Mouse (Mus musculus) Patski (cell line): ENCODE results near the gene Creb5. TPM values are rescaled to one million over a fixed set of nuclear protein-coding genes. Genes with fewer than 3 reads are reported as not detected.

Experiments
- ATAC-seq: fragments of 100-300 bp; one replicate; pipeline ENCODE4 v1.8.0; 2021
- CTCF ChIA-PET: fragments of 350-600 bp; sonication (Branson Sonifier 250); formaldehyde crosslinking; loops from one replicate; lab custom pipeline; 2022; ENCODE audit warnings: inconsistent platforms; lab: Charles Lee
- POLR2A ChIA-PET: fragments of 350-600 bp; sonication (Branson Sonifier 250); formaldehyde crosslinking; loops from one replicate; lab custom pipeline; 2022; ENCODE audit warnings: antibody characterized with exemption, inconsistent platforms; lab: Charles Lee
- DNase-seq: peaks from one replicate; pipeline ENCODE4 v3.0.0-alpha.2; 2011; ENCODE audit warnings: low read depth, low spot score
- H3K27me3 ChIP-seq: fragments of 371-371 bp; one replicate; pipeline ENCODE4 v1.5.1; 2021
- CTCF ChIP-seq: fragments of 100-300 bp; IDR thresholded peaks from one replicate; pipeline ENCODE4 v1.5.1; 2021
- in situ Hi-C: fragments of 300-500 bp; cut with MboI; formaldehyde crosslinking; loops from 3 replicates; pipeline ENCODE4 v1.11.1; 2018; ENCODE audit warnings: low pct_unique_long_range_greater_than_20kb, mixed read lengths
- polyA plus RNA-seq: library from polyadenylated mRNA; unstranded; gene quantifications from one replicate; pipeline ENCODE4 v1.2.3, GENCODE M21; 2021

Gene Creb5
- polyA plus RNA-seq, 1 experiment from 2014 or later = 12.3 TPM

DNA sequence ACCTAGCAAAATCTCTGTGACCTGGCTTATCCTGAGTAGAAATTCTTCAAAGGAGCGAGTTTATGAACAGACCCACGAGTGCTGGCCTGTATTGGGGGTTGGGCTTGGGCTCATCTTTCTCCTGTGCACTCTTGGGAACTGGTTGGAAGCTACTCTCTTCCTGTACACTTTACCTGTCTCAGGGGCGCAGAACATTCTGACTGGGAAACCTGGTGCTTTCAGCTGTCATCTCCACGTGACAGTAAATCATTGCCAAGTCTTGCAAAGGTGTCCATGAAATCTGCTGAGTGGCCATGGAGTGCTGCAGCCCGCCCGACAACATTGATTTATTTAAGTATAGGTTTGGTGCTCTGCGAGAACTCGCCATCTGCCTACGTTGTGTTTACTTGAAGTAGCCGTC lies 27.1 kb downstream of the Creb5 start:
- DNase-seq = no peak
- no peaks in the 10 kb centered on the region for H3K27me3 ChIP-seq
- ChIA-PET POLR2A (no interaction called here), CTCF (interaction anchor here (1.2 to 2.0 kb wide), 2 partner anchors 11 to 188 kb away, joined by 4 to 7 read pairs; no protein-coding TSS in a partner anchor)
- no peak for ATAC-seq
- in situ Hi-C loops = no loop called here
- no peak for TF ChIP-seq CTCF

DNA sequence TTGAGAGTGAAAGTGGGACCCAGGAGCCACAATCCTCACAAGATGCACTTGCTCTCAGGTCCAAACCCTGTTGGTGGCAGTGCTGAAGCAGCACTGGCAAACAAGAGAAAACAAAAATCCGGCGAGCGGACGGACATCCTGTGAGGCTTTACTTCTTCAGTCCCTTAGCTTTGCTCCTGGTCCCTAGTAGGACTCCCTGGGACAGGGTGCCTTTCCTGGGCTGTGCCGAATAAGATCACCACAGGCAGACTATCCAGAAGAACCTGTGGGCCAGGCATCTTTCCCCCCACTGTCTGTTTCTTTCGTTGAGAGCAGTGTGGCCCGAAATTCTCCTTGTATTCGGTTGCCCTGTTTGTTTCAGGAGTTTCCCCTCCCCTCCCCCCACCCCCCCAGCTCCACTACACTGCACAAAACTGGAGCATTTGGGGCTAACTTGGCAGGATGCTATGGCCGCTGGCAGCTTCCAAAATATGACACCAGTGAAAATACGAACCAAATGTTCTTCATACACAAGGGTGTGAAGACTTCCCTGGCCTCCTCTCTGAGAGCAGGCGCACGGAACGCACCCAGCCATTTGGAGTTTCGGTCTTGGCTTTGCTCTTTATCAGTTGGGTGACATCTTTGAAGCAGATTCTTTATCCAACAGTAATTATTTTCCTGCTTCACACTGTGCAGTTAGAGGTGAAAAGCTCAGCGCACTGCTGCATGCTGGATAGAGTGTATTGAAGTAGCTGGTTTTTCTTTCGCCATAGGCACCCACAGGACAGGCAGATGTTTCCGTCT lies 32.7 kb downstream of the Creb5 start:
- H3K27me3 ChIP-seq = no peaks in the 10 kb centered on the region
- ATAC-seq = no peak
- in situ Hi-C loops = no loop called here
- no peak for DNase-seq
- no peak for TF ChIP-seq CTCF
- CTCF ChIA-PET = interaction anchor here (0.9 kb wide), 1 partner anchor 11 kb away, joined by 4 read pairs; no protein-coding TSS in a partner anchor
- POLR2A ChIA-PET = interaction anchor here (1.0 kb wide), 1 partner anchor 52 kb away, joined by 5 read pairs; no protein-coding TSS in a partner anchor

DNA sequence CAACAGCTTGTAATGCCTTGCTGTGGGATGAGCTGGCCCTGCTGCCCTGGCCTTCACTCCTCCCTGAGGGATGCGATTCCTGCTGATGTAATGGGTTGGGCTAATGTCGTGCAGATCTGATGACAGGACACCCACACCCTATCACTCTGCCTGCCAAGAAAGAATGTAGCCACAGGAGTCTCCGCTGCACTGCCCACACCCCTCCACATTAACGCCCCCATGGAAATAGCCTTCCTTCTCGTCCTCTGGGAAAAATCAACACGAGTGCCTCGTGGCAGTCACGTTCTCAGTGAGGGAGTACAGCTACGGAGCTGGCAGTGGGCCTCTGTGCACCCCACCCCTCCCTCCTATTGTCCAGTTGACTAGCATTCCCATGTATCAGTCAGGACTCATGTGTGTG lies 50.3 kb downstream of the Creb5 start:
- ChIA-PET POLR2A (no interaction called here), CTCF (interaction anchor here (1.8 kb wide), 1 partner anchor 25 kb away, joined by 4 read pairs; no protein-coding TSS in a partner anchor)
- ATAC-seq (no peak), DNase-seq (no peak)
- in situ Hi-C loops = no loop called here
- no peak for TF ChIP-seq CTCF
- no peaks in the 10 kb centered on the region for H3K27me3 ChIP-seq

DNA sequence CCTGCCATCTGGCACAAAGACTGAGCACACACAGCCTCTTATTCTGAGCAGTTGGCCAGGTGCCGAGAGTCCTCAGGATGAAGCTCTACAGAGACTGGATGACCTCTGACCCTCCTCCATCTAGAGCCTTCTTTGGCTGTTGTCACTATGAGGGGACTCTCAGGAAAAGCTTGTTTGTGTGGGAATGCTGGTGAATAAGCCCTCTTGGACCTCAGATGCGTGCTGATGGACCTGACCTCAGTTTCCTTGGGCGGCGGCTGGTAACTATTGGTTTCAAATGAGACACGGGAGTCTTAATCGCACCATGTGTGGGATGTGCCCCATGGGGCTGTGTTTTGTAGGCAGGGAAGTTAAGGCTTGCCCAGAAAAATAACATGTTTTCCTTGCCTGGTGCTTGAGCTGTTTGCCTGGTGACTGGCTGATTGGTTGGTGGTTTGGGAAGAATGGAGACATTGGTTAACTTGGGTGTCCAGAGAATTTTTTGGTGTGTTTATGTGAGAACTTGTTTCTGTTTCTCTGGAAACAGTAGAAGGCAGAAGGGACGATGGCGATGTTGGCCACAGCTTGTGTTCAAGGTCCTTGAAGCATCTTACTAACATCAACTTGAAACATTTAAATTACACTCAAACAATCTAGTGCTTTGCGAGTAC lies 65.4 kb downstream of the Creb5 start:
- no peaks in the 10 kb centered on the region for H3K27me3 ChIP-seq
- ATAC-seq (no peak), DNase-seq (no peak)
- CTCF ChIA-PET = no interaction called here
- in situ Hi-C loops = no loop called here
- no peak for TF ChIP-seq CTCF
- POLR2A ChIA-PET = no interaction called here

DNA sequence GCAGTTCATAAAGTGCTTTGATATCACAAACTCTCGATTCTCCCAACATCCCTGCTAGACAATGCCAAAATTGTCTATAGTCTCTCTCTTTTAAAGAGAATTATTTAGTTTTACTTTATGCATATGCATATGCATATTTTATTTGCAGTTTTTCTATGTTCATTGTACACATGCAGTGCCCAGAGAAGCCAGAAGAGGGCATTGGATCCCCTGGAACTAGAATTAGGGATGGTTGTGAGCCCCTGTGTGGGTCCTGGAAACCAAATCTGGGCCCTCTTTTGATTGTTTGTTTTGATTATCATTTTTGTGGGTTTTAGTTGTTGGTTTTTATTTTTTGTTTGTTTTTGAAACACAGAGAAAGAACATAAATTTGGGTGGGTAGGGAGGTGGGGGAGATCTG lies 69.3 kb downstream of the Creb5 start:
- TF ChIP-seq CTCF = peak; percentile 55
- CTCF ChIA-PET = no interaction called here
- no peaks in the 10 kb centered on the region for H3K27me3 ChIP-seq
- in situ Hi-C loops = no loop called here
- ATAC-seq = no peak
- no peak for DNase-seq
- POLR2A ChIA-PET = interaction anchor here (0.5 kb wide), 1 partner anchor 1195 kb away, joined by 3 read pairs; no protein-coding TSS in a partner anchor

DNA sequence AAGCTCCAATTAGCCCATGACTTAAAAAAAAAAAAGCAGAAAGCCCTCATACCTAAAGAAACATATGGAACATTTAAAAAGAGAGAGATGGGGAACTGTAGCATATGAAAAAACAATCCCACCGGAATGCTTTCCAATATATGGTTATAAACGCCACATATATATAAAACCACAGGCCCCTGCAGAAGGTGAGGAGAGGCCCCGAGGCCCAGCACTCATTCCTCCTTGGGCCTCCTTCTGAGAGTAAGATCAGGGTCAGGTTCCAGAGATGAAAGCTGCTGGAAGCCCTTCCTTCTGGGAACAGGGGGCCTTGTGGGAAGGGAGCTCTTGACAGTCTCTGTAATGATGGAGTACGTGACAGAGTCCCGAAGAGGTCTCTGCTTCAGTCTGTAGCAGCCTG lies 76.5 kb downstream of the Creb5 start:
- ChIA-PET POLR2A (interaction anchor here (0.6 kb wide), 1 partner anchor 429 kb away, joined by 3 read pairs; no protein-coding TSS in a partner anchor), CTCF (no interaction called here)
- no peak for TF ChIP-seq CTCF
- in situ Hi-C loops = no loop called here
- ATAC-seq (no peak), DNase-seq (no peak)
- no peaks in the 10 kb centered on the region for H3K27me3 ChIP-seq

DNA sequence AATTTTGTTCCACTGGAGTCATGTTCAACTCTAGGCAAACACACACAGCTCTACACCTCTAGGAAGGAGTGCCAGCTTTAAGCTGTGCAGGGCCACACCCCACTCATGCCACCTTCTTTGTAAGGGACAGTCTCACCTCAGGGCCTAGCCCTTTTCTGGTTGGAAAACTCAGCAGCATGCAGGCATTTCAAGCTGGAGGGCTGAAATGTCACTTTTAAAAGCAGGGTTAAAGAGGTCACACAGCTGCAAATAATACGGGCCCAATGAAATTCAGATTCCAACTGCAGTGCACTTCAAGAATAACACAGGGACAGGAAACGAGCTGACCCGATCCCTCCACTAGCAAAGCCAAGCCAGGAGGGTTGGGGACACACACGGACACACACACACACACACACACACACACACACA lies 76.9 kb downstream of the Creb5 start:
- DNase-seq (no peak), ATAC-seq (no peak)
- H3K27me3 ChIP-seq = no peaks in the 10 kb centered on the region
- in situ Hi-C loops = no loop called here
- no peak for TF ChIP-seq CTCF
- CTCF ChIA-PET = no interaction called here
- POLR2A ChIA-PET = interaction anchor here (0.5 to 0.7 kb wide), 2 partner anchors 210 to 1621 kb away, joined by 3 to 4 read pairs; no protein-coding TSS in a partner anchor

DNA sequence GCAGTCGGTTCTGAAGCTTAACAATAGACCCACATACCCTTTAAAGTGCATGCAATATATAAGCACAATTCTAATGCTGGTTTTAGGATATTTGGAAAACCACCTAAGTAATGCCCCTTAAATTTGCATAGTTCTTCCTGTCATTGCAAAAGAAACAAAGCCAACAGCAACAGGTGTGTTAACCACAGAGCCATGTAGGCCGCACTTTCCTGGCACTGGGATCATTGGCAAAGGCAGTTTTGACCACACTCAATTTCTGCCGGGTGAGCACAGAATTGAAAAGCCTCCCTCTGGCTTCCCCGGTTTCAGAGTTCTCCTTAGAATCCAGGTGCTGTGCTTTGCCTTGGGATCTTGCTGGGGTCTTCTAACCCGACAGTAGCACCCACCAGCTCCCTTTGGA lies 82.1 kb downstream of the Creb5 start:
- DNase-seq = no peak
- TF ChIP-seq CTCF = no peak
- ChIA-PET POLR2A (no interaction called here), CTCF (no interaction called here)
- ATAC-seq = no peak
- no peaks in the 10 kb centered on the region for H3K27me3 ChIP-seq
- in situ Hi-C loops = no loop called here

DNA sequence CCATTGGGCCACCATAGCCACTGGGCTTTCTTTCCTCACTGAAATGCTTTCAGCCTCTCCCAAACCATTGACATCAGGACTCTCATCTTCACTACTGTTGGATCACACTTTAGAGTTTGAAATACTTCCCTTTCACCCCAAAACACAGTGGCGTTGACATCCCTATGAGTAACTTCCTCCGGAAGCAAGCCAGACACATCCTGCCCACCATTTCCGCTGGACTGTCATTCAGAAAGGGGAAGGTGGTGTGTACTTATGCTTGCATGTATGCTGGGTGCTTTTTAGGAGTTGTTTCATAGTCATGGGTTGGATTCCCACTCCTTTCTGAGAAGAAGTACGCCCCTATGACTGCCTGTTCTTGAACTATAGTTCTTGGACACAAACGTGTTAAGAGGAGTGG lies 82.9 kb downstream of the Creb5 start:
- POLR2A ChIA-PET = no interaction called here
- CTCF ChIA-PET = no interaction called here
- no peak for TF ChIP-seq CTCF
- H3K27me3 ChIP-seq = no peaks in the 10 kb centered on the region
- no peak for ATAC-seq
- DNase-seq = no peak
- in situ Hi-C loops = no loop called here

DNA sequence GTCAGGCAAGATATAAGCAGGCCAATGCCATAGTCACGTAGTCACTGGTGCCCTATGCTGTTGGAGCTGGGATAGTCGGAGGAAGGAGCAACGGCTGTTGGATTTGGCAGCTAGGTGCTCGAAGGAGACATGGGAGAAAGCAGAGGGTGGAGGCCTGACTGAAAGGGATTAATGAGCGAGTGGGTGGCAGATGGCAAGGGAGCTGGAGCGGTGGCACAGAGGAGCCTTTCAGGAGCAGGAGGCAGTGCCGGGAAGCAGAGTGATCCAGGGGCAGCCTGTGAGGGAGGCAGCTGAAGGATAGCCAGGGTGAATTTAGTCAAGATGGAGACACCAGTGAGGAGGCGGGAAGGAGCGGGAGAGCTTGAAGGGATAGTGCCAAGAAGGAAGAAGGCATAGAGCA lies 84.9 kb downstream of the Creb5 start:
- CTCF ChIA-PET = interaction anchor here (1.2 kb wide), 1 partner anchor 162 kb away, joined by 3 read pairs; no protein-coding TSS in a partner anchor
- in situ Hi-C loops = no loop called here
- no peak for TF ChIP-seq CTCF
- no peak for DNase-seq
- ATAC-seq = no peak
- no peaks in the 10 kb centered on the region for H3K27me3 ChIP-seq
- POLR2A ChIA-PET = no interaction called here

DNA sequence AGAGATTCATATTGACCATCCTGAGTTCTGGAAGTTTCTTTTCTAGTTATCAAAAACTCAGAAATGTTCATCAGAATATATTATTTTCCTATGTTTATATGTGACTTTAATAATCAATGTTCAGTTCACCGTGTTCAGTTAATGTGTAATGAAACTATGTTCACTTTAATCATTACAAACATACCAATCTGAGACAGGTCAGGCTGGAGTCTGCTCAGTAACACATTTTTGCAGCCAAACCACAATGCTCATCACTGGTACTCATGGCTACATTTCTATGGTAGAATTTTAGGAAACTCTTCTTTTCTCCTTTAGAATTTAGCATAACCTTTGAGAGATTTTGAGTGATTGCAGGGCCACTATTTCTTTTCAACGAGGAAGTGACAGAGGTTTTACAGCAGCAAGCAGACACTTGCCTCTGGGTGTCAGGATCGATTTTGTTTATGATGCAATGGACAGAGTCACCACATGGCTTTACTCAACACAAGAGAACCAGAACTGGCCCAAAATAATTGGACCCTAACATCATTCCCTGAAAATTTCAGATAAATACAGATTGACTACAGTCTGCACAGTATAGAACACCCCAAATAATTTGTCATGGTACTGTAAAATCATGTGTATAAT lies 87.4 kb downstream of the Creb5 start:
- ChIA-PET CTCF (no interaction called here), POLR2A (no interaction called here)
- in situ Hi-C loops = no loop called here
- no peak for ATAC-seq
- no peaks in the 10 kb centered on the region for H3K27me3 ChIP-seq
- TF ChIP-seq CTCF = no peak
- DNase-seq = no peak
